21 mouse cellular contexts compared by ENCODE assay signal in genomic region chr3:30157128-30157670, GRCm38 (mm10).
DNase-seq lines count a peak whose midpoint lies in the region; ATAC-seq and TF ChIP-seq lines count a peak whose summit lies in the region.
"Had no signal": no experiment of that assay in that cellular context is flagged by ENCODE, and none has a peak within 500 bp of the region (broad histone marks: within the 10 kb centered on the region; RNA-seq: fewer than 3 reads in every experiment).

No protein-coding gene starts in this region.

- TF ChIP-seq POLR2A in liver, adult 2 months (IDR thresholded peaks at IDR 0.05; ENCODE audit: extremely low read depth, insufficient read depth, low read length), result no peak

- no peaks in the 10 kb centered on the region for H3K27me3 ChIP-seq in liver, adult 2 months (ENCODE audit: control insufficient read depth, insufficient read depth, low read length)
- H3K27me3 ChIP-seq in limb, embryonic 11.5 days (ENCODE audit: control insufficient read depth, insufficient read depth, low read length), result no peaks in the 10 kb centered on the region
- H3K27me3 ChIP-seq in midbrain, postnatal 0 days (ENCODE audit: insufficient read depth, low read length), result no peaks in the 10 kb centered on the region
- H3K27me3 ChIP-seq in hindbrain, embryonic 16.5 days (replicated peaks; ENCODE audit: control insufficient read depth, insufficient read depth, low read length), result no peaks in the 10 kb centered on the region
- H3K27me3 ChIP-seq: embryonic facial prominence, embryonic 12.5 days; limb, embryonic 15.5 days had no signal

- no peak for TF ChIP-seq CTCF in liver, adult 2 months (IDR thresholded peaks at IDR 0.05; ENCODE audit: low read depth, low read length)
- no peak for TF ChIP-seq CTCF in midbrain, postnatal 0 days (IDR thresholded peaks at IDR 0.05)

- H3K9ac ChIP-seq in liver, adult 2 months (ENCODE audit: low read depth, low read length), result no peak overlapping the region
- H3K9ac ChIP-seq in limb, embryonic 11.5 days (ENCODE audit: low read length), result no peak overlapping the region
- H3K9ac ChIP-seq in midbrain, postnatal 0 days (replicated peaks; ENCODE audit: low read length, poor library complexity, severe bottlenecking), result no peak overlapping the region
- H3K9ac ChIP-seq in hindbrain, embryonic 16.5 days (ENCODE audit: low read depth, low read length), result no peak overlapping the region
- H3K9ac ChIP-seq: embryonic facial prominence, embryonic 12.5 days; forebrain, embryonic 13.5 days; limb, embryonic 15.5 days; liver, postnatal 0 days had no signal

- H3K9me3 ChIP-seq in limb, embryonic 11.5 days (ENCODE audit: control insufficient read depth, low read length), result no peaks in the 10 kb centered on the region
- no peaks in the 10 kb centered on the region for H3K9me3 ChIP-seq in midbrain, postnatal 0 days (ENCODE audit: low read length)
- H3K9me3 ChIP-seq in hindbrain, embryonic 16.5 days (ENCODE audit: control insufficient read depth, low read length), result no peaks in the 10 kb centered on the region
- H3K9me3 ChIP-seq: embryonic facial prominence, embryonic 12.5 days; forebrain, embryonic 13.5 days; heart, embryonic 10.5 days; limb, embryonic 15.5 days had no signal

- H3K27ac ChIP-seq in liver, adult 2 months (replicated peaks; ENCODE audit: insufficient read depth, low read depth, low read length), result no peak overlapping the region
- H3K27ac ChIP-seq in limb, embryonic 11.5 days (replicated peaks; ENCODE audit: low read depth, low read length), result peak overlapping the region; percentile 67
- H3K27ac ChIP-seq in midbrain, postnatal 0 days (ENCODE audit: low read depth, low read length), result no peak overlapping the region
- no peak overlapping the region for H3K27ac ChIP-seq in hindbrain, embryonic 16.5 days (ENCODE audit: low read depth, low read length)
- H3K27ac ChIP-seq: embryonic facial prominence, embryonic 12.5 days; forebrain, embryonic 13.5 days; gastrocnemius, adult 2 months; heart, embryonic 10.5 days; limb, embryonic 15.5 days had no signal

- no peaks in the 10 kb centered on the region for H3K4me1 ChIP-seq in liver, adult 2 months (ENCODE audit: control insufficient read depth, insufficient read depth, low read length)
- peaks cover 10% of the 10 kb centered on the region for H3K4me1 ChIP-seq in limb, embryonic 11.5 days (ENCODE audit: control insufficient read depth, insufficient read depth, low read length)
- no peaks in the 10 kb centered on the region for H3K4me1 ChIP-seq in midbrain, postnatal 0 days (ENCODE audit: insufficient read depth, low read length)
- no peaks in the 10 kb centered on the region for H3K4me1 ChIP-seq in hindbrain, embryonic 16.5 days (ENCODE audit: control insufficient read depth, insufficient read depth, low read depth, low read length)

- 80% methylated on average over 7 of the region's 7 CpGs for WGBS in liver, adult 2 months
- 77% methylated on average over 7 of the region's 7 CpGs for WGBS in limb, embryonic 11.5 days
- 71% methylated on average over 7 of the region's 7 CpGs for WGBS in midbrain, postnatal 0 days
- WGBS in hindbrain, embryonic 16.5 days, result 69% methylated on average over 7 of the region's 7 CpGs

- DNase-seq in liver, adult 2 months (ENCODE audit: extremely low read depth, low read depth, low spot score), result peak; percentile 11
- DNase-seq in liver, result no peak
- peak; percentile 76 for DNase-seq in NIH3T3 (ENCODE audit: low read depth)
- DNase-seq in limb, embryonic 11.5 days (ENCODE audit: low spot score), result no peak
- peak; percentile 26 for DNase-seq in midbrain, postnatal 0 days (ENCODE audit: low spot score)
- DNase-seq in lung, postnatal 25 days (ENCODE audit: low spot score), result no peak
- DNase-seq: cerebellum, adult 11-12 months; cerebellum, postnatal 10 days; gastrocnemius, adult 2 months; liver, postnatal 0 days; lung, postnatal 10 days; thymus, adult 18-20 months; thymus, postnatal 4 days had no signal

- no peaks in the 10 kb centered on the region for H3K36me3 ChIP-seq in liver, adult 2 months (ENCODE audit: control insufficient read depth, insufficient read depth, low read length)
- H3K36me3 ChIP-seq in limb, embryonic 11.5 days (ENCODE audit: control insufficient read depth, insufficient read depth, low read length), result no peaks in the 10 kb centered on the region
- H3K36me3 ChIP-seq in midbrain, postnatal 0 days (ENCODE audit: insufficient read depth, low read length), result no peaks in the 10 kb centered on the region
- no peaks in the 10 kb centered on the region for H3K36me3 ChIP-seq in hindbrain, embryonic 16.5 days (ENCODE audit: control insufficient read depth, insufficient read depth, low read length)
- H3K36me3 ChIP-seq: embryonic facial prominence, embryonic 12.5 days; heart, embryonic 10.5 days; limb, embryonic 15.5 days had no signal

- no peaks in the 10 kb centered on the region for H3K79me2 ChIP-seq in liver, adult 2 months (ENCODE audit: control insufficient read depth, insufficient read depth, low read length)

- ATAC-seq in limb, embryonic 11.5 days (ENCODE audit: insufficient number of reproducible peaks, low FRiP score, low TSS enrichment, low read depth), result no peak
- no peak for ATAC-seq in midbrain, postnatal 0 days (ENCODE audit: low FRiP score)
- no peak for ATAC-seq in hindbrain, embryonic 16.5 days
- ATAC-seq: CD4-positive, CD25-positive, alpha-beta regulatory T cell, adult 4 months; forebrain, embryonic 13.5 days; intestine, postnatal 0 days; liver, postnatal 0 days had no signal

- no peak overlapping the region for H3K4me3 ChIP-seq in liver, adult 2 months (ENCODE audit: insufficient read depth, low read depth, low read length)
- no peak overlapping the region for H3K4me3 ChIP-seq in limb, embryonic 11.5 days (ENCODE audit: low read depth, low read length)
- H3K4me3 ChIP-seq in midbrain, postnatal 0 days (ENCODE audit: low read depth, low read length), result no peak overlapping the region
- no peak overlapping the region for H3K4me3 ChIP-seq in hindbrain, embryonic 16.5 days (ENCODE audit: low read length)
- H3K4me3 ChIP-seq: embryonic facial prominence, embryonic 12.5 days; erythroblast, embryonic 14.5 days; forebrain, embryonic 13.5 days; gastrocnemius, adult 2 months; heart, embryonic 10.5 days; limb, embryonic 15.5 days had no signal

- H3K4me2 ChIP-seq in limb, embryonic 11.5 days (ENCODE audit: low read depth, severe bottlenecking), result no peak overlapping the region
- no peak overlapping the region for H3K4me2 ChIP-seq in midbrain, postnatal 0 days (ENCODE audit: low read depth, low read length, poor library complexity, severe bottlenecking)
- no peak overlapping the region for H3K4me2 ChIP-seq in hindbrain, embryonic 16.5 days (ENCODE audit: low read length)
- H3K4me2 ChIP-seq: embryonic facial prominence, embryonic 12.5 days; forebrain, embryonic 13.5 days; limb, embryonic 15.5 days had no signal

Comparison
In these comparisons a context has a peak if more than half of its experiments do, and no peak if none do; other contexts are left out.
1. DNase-seq: peak in liver, adult 2 months (single experiment), NIH3T3 (single experiment) and midbrain, postnatal 0 days (single experiment); none in liver (single experiment), limb, embryonic 11.5 days (single experiment) and lung, postnatal 25 days (single experiment).